Mouse (Mus musculus): ENCODE results near the gene Lhpp. TPM values are rescaled to one million over a fixed set of nuclear protein-coding genes. Genes with fewer than 3 reads are reported as not detected.

Gene Lhpp
- polyA plus RNA-seq, 1 experiment from 2014 or later, result 9.3 TPM

GRCm38 (mm10) chr7:132736099-132736862 lies 125.8 kb downstream of the Lhpp start:
- peaks cover 8% of the 10 kb centered on the region for H3K4me1 ChIP-seq (replicated peaks; ENCODE audit: control insufficient read depth, insufficient read depth)
- TF ChIP-seq EP300 (optimal IDR thresholded peaks at IDR 0.05) (no peak), CTCF (IDR thresholded peaks at IDR 0.05; ENCODE audit: low read depth) (no peak)
- DNase-seq (ENCODE audit: low spot score) (peak; percentile 36), ATAC-seq (ENCODE audit: low FRiP score, low TSS enrichment) (peak; percentile 54)
- peak overlapping the region; percentile 79 for H3K27ac ChIP-seq (replicated peaks)
- no peaks in the 10 kb centered on the region for H3K9me3 ChIP-seq (ENCODE audit: control insufficient read depth, low read length)
- 44% methylated on average over 17 of the region's 17 CpGs for WGBS
- H3K4me3 ChIP-seq (ENCODE audit: low read depth, low read length), result no peak overlapping the region
- peak overlapping the region; percentile 23 for H3K9ac ChIP-seq (ENCODE audit: low read length)
- no peak overlapping the region for H3K4me2 ChIP-seq (replicated peaks; ENCODE audit: low read depth)
- no peaks in the 10 kb centered on the region for H3K27me3 ChIP-seq (ENCODE audit: control insufficient read depth, insufficient read depth, low read length)
- H3K36me3 ChIP-seq (ENCODE audit: control insufficient read depth, insufficient read depth, low read length), result no peaks in the 10 kb centered on the region

GRCm38 (mm10) chr7:132738844-132739243 lies 128.4 kb downstream of the Lhpp start:
- ATAC-seq (ENCODE audit: low FRiP score, low TSS enrichment) (no peak), DNase-seq (ENCODE audit: low spot score) (no peak)
- TF ChIP-seq EP300 (optimal IDR thresholded peaks at IDR 0.05), result no peak
- TF ChIP-seq CTCF (IDR thresholded peaks at IDR 0.05; ENCODE audit: low read depth), result no peak
- WGBS, result 90% methylated on average over 6 of the region's 6 CpGs
- Histone ChIP-seq H3K27ac (replicated peaks) (no peak overlapping the region), H3K27me3 (ENCODE audit: control insufficient read depth, insufficient read depth, low read length) (no peaks in the 10 kb centered on the region), H3K4me3 (ENCODE audit: low read depth, low read length) (no peak overlapping the region), H3K9me3 (ENCODE audit: control insufficient read depth, low read length) (no peaks in the 10 kb centered on the region), H3K4me2 (replicated peaks; ENCODE audit: low read depth) (no peak overlapping the region), H3K36me3 (ENCODE audit: control insufficient read depth, insufficient read depth, low read length) (no peaks in the 10 kb centered on the region), H3K4me1 (replicated peaks; ENCODE audit: control insufficient read depth, insufficient read depth) (peaks cover 8% of the 10 kb centered on the region), H3K9ac (ENCODE audit: low read length) (no peak overlapping the region)

GRCm38 (mm10) chr7:132739829-132740228 lies 129.4 kb downstream of the Lhpp start:
- H3K4me1 ChIP-seq (replicated peaks; ENCODE audit: control insufficient read depth, insufficient read depth), result peaks cover 8% of the 10 kb centered on the region
- H3K9me3 ChIP-seq (ENCODE audit: control insufficient read depth, low read length), result no peaks in the 10 kb centered on the region
- TF ChIP-seq EP300 (optimal IDR thresholded peaks at IDR 0.05) (no peak), CTCF (IDR thresholded peaks at IDR 0.05; ENCODE audit: low read depth) (no peak)
- H3K9ac ChIP-seq (ENCODE audit: low read length), result no peak overlapping the region
- H3K27ac ChIP-seq (replicated peaks), result no peak overlapping the region
- H3K36me3 ChIP-seq (ENCODE audit: control insufficient read depth, insufficient read depth, low read length), result no peaks in the 10 kb centered on the region
- no peak overlapping the region for H3K4me3 ChIP-seq (ENCODE audit: low read depth, low read length)
- no peaks in the 10 kb centered on the region for H3K27me3 ChIP-seq (ENCODE audit: control insufficient read depth, insufficient read depth, low read length)
- DNase-seq (ENCODE audit: low spot score) (no peak), ATAC-seq (ENCODE audit: low FRiP score, low TSS enrichment) (no peak)
- 66% methylated on average over 6 of the region's 6 CpGs for WGBS
- no peak overlapping the region for H3K4me2 ChIP-seq (replicated peaks; ENCODE audit: low read depth)

- no peaks in the 10 kb centered on the region for H3K9me3 ChIP-seq (ENCODE audit: control insufficient read depth, low read length)
- H3K4me2 ChIP-seq (replicated peaks; ENCODE audit: low read depth), result no peak overlapping the region
- no peak overlapping the region for H3K4me3 ChIP-seq (ENCODE audit: low read depth, low read length)
- no peaks in the 10 kb centered on the region for H3K27me3 ChIP-seq (ENCODE audit: control insufficient read depth, insufficient read depth, low read length)
- no peaks in the 10 kb centered on the region for H3K4me1 ChIP-seq (replicated peaks; ENCODE audit: control insufficient read depth, insufficient read depth)
- DNase-seq (ENCODE audit: low spot score) (no peak), ATAC-seq (ENCODE audit: low FRiP score, low TSS enrichment) (no peak)
- H3K9ac ChIP-seq (ENCODE audit: low read length), result no peak overlapping the region
- TF ChIP-seq CTCF (IDR thresholded peaks at IDR 0.05; ENCODE audit: low read depth) (no peak), EP300 (optimal IDR thresholded peaks at IDR 0.05) (no peak)
- H3K36me3 ChIP-seq (ENCODE audit: control insufficient read depth, insufficient read depth, low read length), result no peaks in the 10 kb centered on the region
- no peak overlapping the region for H3K27ac ChIP-seq (replicated peaks)
- WGBS, result 80% methylated on average over 5 of the region's 5 CpGs
Measured at GRCm38 (mm10) chr7:132742912-132743311, 132.5 kb downstream of the Lhpp start.

DNA sequence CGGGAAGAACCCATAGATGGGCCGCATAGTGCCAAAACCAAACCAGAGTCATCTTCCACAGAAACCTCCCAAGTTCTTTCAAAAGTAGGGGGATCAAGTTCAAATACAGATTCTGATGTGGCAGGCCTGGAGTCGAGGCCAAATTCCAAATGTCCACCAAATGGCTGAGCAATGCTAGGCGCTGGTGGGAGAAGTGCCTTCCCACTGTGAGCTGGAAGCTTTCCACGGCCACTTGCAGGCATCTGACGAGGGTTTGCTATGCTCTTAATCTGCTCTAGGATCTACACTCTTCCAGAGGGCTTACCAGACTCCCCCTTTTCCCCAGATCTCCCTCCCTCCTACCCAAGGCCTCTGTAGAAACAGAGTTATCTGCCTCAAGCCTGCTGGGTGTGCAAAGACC lies 136.7 kb downstream of the Lhpp start:
- no peaks in the 10 kb centered on the region for H3K9me3 ChIP-seq (ENCODE audit: control insufficient read depth, low read length)
- H3K36me3 ChIP-seq (ENCODE audit: control insufficient read depth, insufficient read depth, low read length), result no peaks in the 10 kb centered on the region
- no peak overlapping the region for H3K4me3 ChIP-seq (ENCODE audit: low read depth, low read length)
- no peaks in the 10 kb centered on the region for H3K4me1 ChIP-seq (replicated peaks; ENCODE audit: control insufficient read depth, insufficient read depth)
- TF ChIP-seq EP300 (optimal IDR thresholded peaks at IDR 0.05) (no peak), CTCF (IDR thresholded peaks at IDR 0.05; ENCODE audit: low read depth) (no peak)
- H3K27ac ChIP-seq (replicated peaks), result no peak overlapping the region
- WGBS, result 73% methylated on average over 6 of the region's 6 CpGs
- DNase-seq (ENCODE audit: low spot score), result no peak
- no peak overlapping the region for H3K4me2 ChIP-seq (replicated peaks; ENCODE audit: low read depth)
- no peak for ATAC-seq (ENCODE audit: low FRiP score, low TSS enrichment)
- no peaks in the 10 kb centered on the region for H3K27me3 ChIP-seq (ENCODE audit: control insufficient read depth, insufficient read depth, low read length)
- H3K9ac ChIP-seq (ENCODE audit: low read length), result no peak overlapping the region

GRCm38 (mm10) chr7:132748076-132748769 lies 137.8 kb downstream of the Lhpp start:
- no peak for TF ChIP-seq CTCF (IDR thresholded peaks at IDR 0.05; ENCODE audit: low read depth)
- TF ChIP-seq EP300 (optimal IDR thresholded peaks at IDR 0.05), result no peak
- no peak overlapping the region; the same call in 1 of the 2 replicates for H3K27ac ChIP-seq (replicated peaks)

More at GRCm38 (mm10) chr7:132748076-132748769, 137.8 kb downstream of the Lhpp start:
- no peaks in the 10 kb centered on the region for H3K27me3 ChIP-seq (ENCODE audit: control insufficient read depth, insufficient read depth, low read length)
- WGBS, result 66% methylated on average over 3 of the region's 3 CpGs
- H3K4me3 ChIP-seq (ENCODE audit: low read depth, low read length), result no peak overlapping the region
- DNase-seq (ENCODE audit: low spot score) (no peak), ATAC-seq (ENCODE audit: low FRiP score, low TSS enrichment) (peak; percentile 49; the same call in 1 of the 2 replicates)
- no peak overlapping the region for H3K4me2 ChIP-seq (replicated peaks; ENCODE audit: low read depth)
- no peaks in the 10 kb centered on the region for H3K36me3 ChIP-seq (ENCODE audit: control insufficient read depth, insufficient read depth, low read length)
- H3K9me3 ChIP-seq (ENCODE audit: control insufficient read depth, low read length), result no peaks in the 10 kb centered on the region
- H3K4me1 ChIP-seq (replicated peaks; ENCODE audit: control insufficient read depth, insufficient read depth), result no peaks in the 10 kb centered on the region
- H3K9ac ChIP-seq (ENCODE audit: low read length), result no peak overlapping the region
